Mouse (Mus musculus): Measurements from ENCODE around the gene 1700018G05Rik. TPM values are rescaled to one million over a fixed set of nuclear protein-coding genes. Genes with fewer than 3 reads are reported as not detected.
A peak's percentile ranks its signal among the peaks of the same experiment; 100 is the strongest.
"Not testable (repeated sequence)": the region's sequence is repeated elsewhere in the genome, so short reads cannot be mapped to it uniquely, and the experiment has no call there.

The 1700018G05Rik gene
- not detected in 2 replicates for polyA plus RNA-seq (2014; fragmentation: Nextera tagmentation; extraction: Ambion mirVana)

DNA sequence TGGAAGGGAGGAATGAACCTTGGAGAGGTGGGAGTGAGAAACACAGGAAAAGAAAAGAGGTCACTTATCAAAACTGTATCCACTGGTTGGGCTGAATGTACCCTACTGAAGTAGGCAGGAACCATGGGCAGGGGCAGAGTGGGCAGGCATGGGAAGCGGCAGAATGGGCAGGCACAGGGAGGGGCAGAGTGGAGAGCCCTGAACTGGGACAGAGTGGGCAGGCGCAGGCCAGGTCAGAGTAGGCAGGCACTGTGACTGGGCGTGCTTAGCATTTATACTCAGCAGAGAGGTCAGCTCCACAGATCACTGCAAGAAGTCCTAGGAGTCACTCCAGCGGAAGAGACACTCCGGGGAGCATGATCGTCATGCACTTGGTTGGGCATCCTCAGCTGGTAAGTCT lies at the start of gene 1700018G05Rik:
Gene 1700018G05Rik (plus strand): TSS at position 301 of the 400 bp plus-strand sequence.
- not testable (repeated sequence) for H3K9ac ChIP-seq (ENCODE audit: low read depth, low read length); DNase-seq (ENCODE audit: low spot score); H3K36me3 ChIP-seq (ENCODE audit: control insufficient read depth, insufficient read depth, low read length); H3K9me3 ChIP-seq (ENCODE audit: control insufficient read depth, low read length); H3K4me1 ChIP-seq (replicated peaks; ENCODE audit: control insufficient read depth, insufficient read depth, low read length); ATAC-seq (replicated peaks; ENCODE audit: low FRiP score); H3K27ac ChIP-seq (ENCODE audit: low read depth, low read length); H3K4me2 ChIP-seq; H3K27me3 ChIP-seq (replicated peaks; ENCODE audit: control insufficient read depth, insufficient read depth, low read length); H3K4me3 ChIP-seq (ENCODE audit: low read depth, low read length)
- WGBS, result 85% methylated on average over 6 of the region's 6 CpGs

DNA sequence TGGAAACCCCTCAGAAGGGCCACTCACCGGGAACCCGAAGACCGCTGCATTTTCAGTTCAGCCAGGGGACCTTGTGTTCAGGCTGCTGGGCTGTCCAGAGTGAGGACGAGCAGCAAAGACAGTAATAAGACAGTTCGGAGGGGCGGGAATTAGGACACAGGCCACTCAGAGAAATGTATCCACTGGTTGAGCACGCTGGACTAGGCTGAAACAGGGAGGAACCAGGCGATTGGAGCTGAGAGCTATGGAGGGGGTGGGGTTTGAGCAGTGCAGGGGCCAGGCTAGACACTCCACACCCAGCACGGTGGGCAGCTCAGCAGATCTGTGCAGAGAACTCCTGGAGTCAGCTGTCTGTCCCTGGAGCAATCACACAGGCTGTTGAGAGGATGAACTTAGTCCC lies 19.6 kb upstream of the 1700018G05Rik start, which contains the start of the genes Dmrtc1a and 1700011M02Rik:
Gene Dmrtc1a (minus strand): TSS at position 101 of the 400 bp plus-strand sequence.
Gene 1700011M02Rik (plus strand): TSS at position 319 of the 400 bp plus-strand sequence.
- not testable (repeated sequence) for H3K9ac ChIP-seq (ENCODE audit: low read depth, low read length); H3K4me1 ChIP-seq (replicated peaks; ENCODE audit: control insufficient read depth, insufficient read depth, low read length); H3K27me3 ChIP-seq (replicated peaks; ENCODE audit: control insufficient read depth, insufficient read depth, low read length); ATAC-seq (replicated peaks; ENCODE audit: low FRiP score); H3K4me2 ChIP-seq; H3K9me3 ChIP-seq (ENCODE audit: control insufficient read depth, low read length); H3K4me3 ChIP-seq (ENCODE audit: low read depth, low read length); DNase-seq (ENCODE audit: low spot score); H3K27ac ChIP-seq (ENCODE audit: low read depth, low read length); H3K36me3 ChIP-seq (ENCODE audit: control insufficient read depth, insufficient read depth, low read length)
- 84% methylated on average over 6 of the region's 9 CpGs for WGBS

DNA sequence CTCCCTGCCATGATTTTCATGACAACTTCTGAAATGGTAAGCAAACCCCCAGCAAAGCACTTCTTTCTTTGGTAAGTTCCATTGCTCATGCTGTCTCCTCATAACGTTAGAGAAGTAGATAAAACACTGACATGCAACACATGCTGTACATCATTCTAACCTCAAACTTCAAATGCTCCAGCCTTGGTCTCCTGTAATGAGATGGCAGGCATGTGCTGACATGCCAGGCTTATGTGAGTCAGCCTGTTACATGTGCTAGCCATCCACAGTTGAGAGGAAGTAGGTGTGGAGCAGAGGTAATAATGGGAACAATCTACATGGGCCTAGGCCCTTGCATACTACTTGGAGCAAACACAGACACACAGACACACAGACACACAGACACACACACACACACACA lies 13.3 kb upstream of the 1700018G05Rik start:
- not testable (repeated sequence) for H3K4me1 ChIP-seq (replicated peaks; ENCODE audit: control insufficient read depth, insufficient read depth, low read length); H3K27me3 ChIP-seq (replicated peaks; ENCODE audit: control insufficient read depth, insufficient read depth, low read length); H3K4me3 ChIP-seq (ENCODE audit: low read depth, low read length); ATAC-seq (replicated peaks; ENCODE audit: low FRiP score); DNase-seq (ENCODE audit: low spot score); H3K9me3 ChIP-seq (ENCODE audit: control insufficient read depth, low read length); H3K9ac ChIP-seq (ENCODE audit: low read depth, low read length); H3K4me2 ChIP-seq; H3K27ac ChIP-seq (ENCODE audit: low read depth, low read length); H3K36me3 ChIP-seq (ENCODE audit: control insufficient read depth, insufficient read depth, low read length)
- 53% methylated on average over 1 of the region's 1 CpGs for WGBS

DNA sequence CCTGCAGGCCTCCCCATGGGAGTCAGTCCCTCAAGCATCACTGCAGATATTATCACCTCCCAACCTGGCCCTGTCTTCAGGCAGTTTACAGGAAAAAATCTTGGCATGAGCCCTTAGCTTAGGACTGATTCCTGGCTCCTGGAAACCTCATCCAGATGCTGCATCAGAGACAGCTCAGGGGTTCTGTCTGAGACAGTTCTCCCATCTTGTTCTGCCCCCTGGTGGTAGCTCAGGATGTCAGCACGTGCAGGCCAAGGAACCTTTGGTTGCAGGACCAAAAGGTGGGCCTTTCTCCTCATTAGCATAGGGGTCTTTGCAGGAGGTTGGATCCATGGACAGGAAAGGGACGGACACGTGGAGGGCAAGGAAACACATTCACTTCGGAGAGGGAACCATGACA lies 1.5 kb upstream of the 1700018G05Rik start:
- not testable (repeated sequence) for H3K4me3 ChIP-seq (ENCODE audit: low read depth, low read length); H3K4me1 ChIP-seq (replicated peaks; ENCODE audit: control insufficient read depth, insufficient read depth, low read length); H3K9me3 ChIP-seq (ENCODE audit: control insufficient read depth, low read length); H3K27ac ChIP-seq (ENCODE audit: low read depth, low read length); ATAC-seq (replicated peaks; ENCODE audit: low FRiP score); H3K27me3 ChIP-seq (replicated peaks; ENCODE audit: control insufficient read depth, insufficient read depth, low read length); H3K36me3 ChIP-seq (ENCODE audit: control insufficient read depth, insufficient read depth, low read length); H3K9ac ChIP-seq (ENCODE audit: low read depth, low read length); DNase-seq (ENCODE audit: low spot score); H3K4me2 ChIP-seq
- WGBS, result 17% methylated on average over 4 of the region's 4 CpGs

- DNase-seq (ENCODE audit: low spot score), result no peak
- Histone ChIP-seq H3K36me3 (ENCODE audit: control insufficient read depth, insufficient read depth, low read length) (no peaks in the 10 kb centered on the region), H3K4me3 (ENCODE audit: low read depth, low read length) (peak overlapping the region; percentile 50), H3K4me1 (replicated peaks; ENCODE audit: control insufficient read depth, insufficient read depth, low read length) (no peaks in the 10 kb centered on the region), H3K27ac (ENCODE audit: low read depth, low read length) (no peak overlapping the region), H3K27me3 (replicated peaks; ENCODE audit: control insufficient read depth, insufficient read depth, low read length) (peaks cover 30% of the 10 kb centered on the region), H3K9me3 (ENCODE audit: control insufficient read depth, low read length) (no peaks in the 10 kb centered on the region), H3K4me2 (peak overlapping the region; percentile 70), H3K9ac (ENCODE audit: low read depth, low read length) (no peak overlapping the region)
- 49% methylated on average over 12 of the region's 12 CpGs for WGBS
- no peak for ATAC-seq (replicated peaks; ENCODE audit: low FRiP score)
Observed at GRCm38 (mm10) chrX:102932992-102933570, 4.9 kb downstream of the 1700018G05Rik start.

DNA sequence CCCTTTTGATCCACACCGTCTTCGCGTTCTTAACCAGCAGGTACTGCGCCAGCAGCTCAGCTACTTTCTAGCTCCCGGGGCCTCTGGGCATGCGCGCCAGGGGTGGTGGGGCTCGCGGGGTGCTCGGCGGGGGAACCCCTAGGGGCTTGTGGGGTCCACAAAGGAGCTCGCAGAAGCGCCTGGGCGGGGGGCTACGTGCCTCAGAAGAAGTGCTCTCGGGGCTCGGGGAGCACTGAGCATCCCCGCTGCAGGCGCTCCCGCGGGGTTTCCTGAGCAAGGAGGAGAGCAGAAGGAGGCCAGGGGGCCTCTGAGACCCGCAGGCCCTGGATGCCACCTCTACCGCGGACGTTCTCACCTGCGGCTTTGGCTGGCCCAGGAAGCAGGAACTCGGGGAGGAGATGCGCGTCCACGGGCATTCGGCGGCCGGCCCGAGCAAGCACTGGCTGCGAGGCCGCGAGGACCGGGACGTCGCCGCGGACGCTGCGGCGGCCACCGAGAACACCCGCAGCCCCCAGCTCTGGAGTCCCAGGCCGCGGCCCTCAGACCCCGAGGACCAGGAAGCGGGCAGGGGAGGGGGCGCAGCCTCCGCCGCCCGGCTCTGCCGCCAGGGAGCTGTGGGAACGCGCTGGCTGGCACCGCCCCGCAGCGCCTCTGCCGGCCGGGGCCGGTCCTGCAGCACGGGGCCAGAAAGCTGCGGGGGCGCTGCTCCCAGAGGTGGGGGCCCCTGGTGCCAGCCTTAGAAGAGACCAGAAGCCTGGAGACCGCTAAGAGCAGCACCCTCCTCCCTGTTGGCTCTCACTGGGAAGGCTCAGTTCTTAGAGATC lies 5.6 kb downstream of the 1700018G05Rik start:
- no peaks in the 10 kb centered on the region for H3K36me3 ChIP-seq (ENCODE audit: control insufficient read depth, insufficient read depth, low read length)
- no peaks in the 10 kb centered on the region for H3K4me1 ChIP-seq (replicated peaks; ENCODE audit: control insufficient read depth, insufficient read depth, low read length)
- no peak for ATAC-seq (replicated peaks; ENCODE audit: low FRiP score)
- peak overlapping the region; percentile 70 for H3K4me2 ChIP-seq
- no peaks in the 10 kb centered on the region for H3K9me3 ChIP-seq (ENCODE audit: control insufficient read depth, low read length)
- H3K9ac ChIP-seq (ENCODE audit: low read depth, low read length), result 0 out of 2 replicates have a peak overlapping the region, but pooled peaks have one; percentile 25
- WGBS, result 19% methylated on average over 50 of the region's 68 CpGs
- H3K27ac ChIP-seq (ENCODE audit: low read depth, low read length), result no peak overlapping the region
- peak; percentile 37 for DNase-seq (ENCODE audit: low spot score)
- peak overlapping the region; percentile 50 for H3K4me3 ChIP-seq (ENCODE audit: low read depth, low read length)
- peaks cover 30% of the 10 kb centered on the region for H3K27me3 ChIP-seq (replicated peaks; ENCODE audit: control insufficient read depth, insufficient read depth, low read length)

DNA sequence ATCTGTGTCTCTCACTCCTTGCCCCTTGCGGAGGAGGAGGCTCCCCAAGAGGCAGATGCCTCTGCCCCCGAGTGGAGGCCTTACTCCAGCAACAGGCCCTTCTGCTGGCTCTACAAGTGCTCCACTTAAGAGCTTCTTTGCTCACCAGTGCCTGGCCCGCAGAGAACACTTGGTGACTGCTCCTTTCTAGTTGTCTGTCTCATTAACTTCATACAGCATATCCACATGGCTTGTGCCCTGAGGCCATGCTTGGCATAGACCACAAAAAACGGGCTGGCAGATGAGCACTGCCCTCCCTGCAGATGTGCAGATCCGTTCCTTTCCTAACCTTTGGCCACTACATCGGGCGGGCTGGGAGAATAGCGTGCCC lies 6.2 kb downstream of the 1700018G05Rik start:
- no peak overlapping the region for H3K4me2 ChIP-seq
- DNase-seq (ENCODE audit: low spot score) (no peak), ATAC-seq (replicated peaks; ENCODE audit: low FRiP score) (no peak)
- peak overlapping the region; percentile 50; the same call in 1 of the 2 replicates for H3K4me3 ChIP-seq (ENCODE audit: low read depth, low read length)
- no peak overlapping the region for H3K9ac ChIP-seq (ENCODE audit: low read depth, low read length)
- no peak overlapping the region for H3K27ac ChIP-seq (ENCODE audit: low read depth, low read length)
- peaks cover 30% of the 10 kb centered on the region for H3K27me3 ChIP-seq (replicated peaks; ENCODE audit: control insufficient read depth, insufficient read depth, low read length)
- H3K9me3 ChIP-seq (ENCODE audit: control insufficient read depth, low read length), result no peaks in the 10 kb centered on the region
- no peaks in the 10 kb centered on the region for H3K4me1 ChIP-seq (replicated peaks; ENCODE audit: control insufficient read depth, insufficient read depth, low read length)
- no peaks in the 10 kb centered on the region for H3K36me3 ChIP-seq (ENCODE audit: control insufficient read depth, insufficient read depth, low read length)
- 46% methylated on average over 8 of the region's 8 CpGs for WGBS

DNA sequence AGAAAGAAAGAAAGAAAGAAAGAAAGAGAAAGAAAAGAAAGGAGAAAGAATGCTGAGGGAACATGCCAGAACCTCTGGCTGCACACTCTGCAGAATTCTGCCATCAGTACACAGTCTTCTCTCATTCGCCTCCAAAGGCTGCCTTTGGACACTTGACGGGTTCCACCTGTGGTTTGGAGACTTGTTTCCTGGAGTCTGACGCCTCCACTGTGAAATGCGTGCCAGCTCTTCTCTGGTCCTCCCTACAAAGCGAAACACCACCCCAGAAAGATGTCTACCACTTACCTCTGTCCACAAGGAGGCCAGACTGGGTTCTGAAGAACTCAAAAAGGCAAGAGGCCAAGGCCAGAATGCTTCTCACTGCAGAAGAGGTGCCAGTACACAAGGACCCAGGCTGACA lies 8.6 kb downstream of the 1700018G05Rik start:
- no peak for ATAC-seq (replicated peaks; ENCODE audit: low FRiP score)
- no peak for DNase-seq (ENCODE audit: low spot score)

More for the DNA sequence above, 8.6 kb downstream of the 1700018G05Rik start:
- Histone ChIP-seq H3K27me3 (replicated peaks; ENCODE audit: control insufficient read depth, insufficient read depth, low read length) (peaks cover 30% of the 10 kb centered on the region), H3K4me2 (no peak overlapping the region), H3K9ac (ENCODE audit: low read depth, low read length) (no peak overlapping the region), H3K36me3 (ENCODE audit: control insufficient read depth, insufficient read depth, low read length) (no peaks in the 10 kb centered on the region), H3K4me3 (ENCODE audit: low read depth, low read length) (no peak overlapping the region), H3K27ac (ENCODE audit: low read depth, low read length) (no peak overlapping the region), H3K4me1 (replicated peaks; ENCODE audit: control insufficient read depth, insufficient read depth, low read length) (no peaks in the 10 kb centered on the region), H3K9me3 (ENCODE audit: control insufficient read depth, low read length) (no peaks in the 10 kb centered on the region)
- 50% methylated on average over 5 of the region's 5 CpGs for WGBS

Data from liver, embryonic 11.5 days (tissue).